Mouse (Mus musculus) ES-Bruce4 (cell line): ENCODE data around the gene Rtl4. TPM values are rescaled to one million over a fixed set of nuclear protein-coding genes. Genes with fewer than 3 reads are reported as not detected.

Experiments
- H3K27ac ChIP-seq: 2 replicates; pipeline ENCODE4 v1.5.1; 2012; ENCODE audit warnings: low read length, inconsistent platforms; ENCODE audit not compliant: insufficient read depth
- H3K27me3 ChIP-seq: 2 replicates; pipeline ENCODE4 v1.6.1; 2012; ENCODE audit warnings: mild to moderate bottlenecking, low read length, inconsistent platforms; ENCODE audit not compliant: control insufficient read depth, poor library complexity, insufficient read depth, severe bottlenecking
- H3K36me3 ChIP-seq: 2 replicates; pipeline ENCODE4 v1.6.1; 2012; ENCODE audit warnings: inconsistent platforms, mild to moderate bottlenecking, low read length, moderate library complexity; ENCODE audit not compliant: control insufficient read depth, poor library complexity, insufficient read depth, severe bottlenecking
- H3K4me1 ChIP-seq: one replicate; pipeline ENCODE4 v1.8.1; 2011; ENCODE audit warnings: low read length; ENCODE audit not compliant: control insufficient read depth, insufficient read depth
- H3K4me3 ChIP-seq: 2 replicates; pipeline ENCODE4 v1.5.1; 2011; ENCODE audit warnings: low read depth, mild to moderate bottlenecking, low read length
- H3K9ac ChIP-seq: 2 replicates; pipeline ENCODE4 v1.6.1; 2012; ENCODE audit warnings: low read depth, mild to moderate bottlenecking, inconsistent platforms; ENCODE audit not compliant: poor library complexity, severe bottlenecking
- H3K9me3 ChIP-seq: replicated peaks from 2 replicates; pipeline ENCODE4 v1.6.1; 2012; ENCODE audit warnings: mild to moderate bottlenecking, low read length, inconsistent platforms; ENCODE audit not compliant: control insufficient read depth, poor library complexity, insufficient read depth, severe bottlenecking
- CTCF ChIP-seq: IDR thresholded peaks from one replicate; pipeline ENCODE4 v1.8.1; 2011; ENCODE audit warnings: low read depth, low read length
- EP300 ChIP-seq: IDR thresholded peaks from 2 replicates; pipeline ENCODE4 v1.6.1; 2011; ENCODE audit warnings: low read depth, low read length; ENCODE audit not compliant: insufficient read depth
- POLR2A ChIP-seq: IDR thresholded peaks from one replicate; pipeline ENCODE4 v1.8.1; 2011; ENCODE audit warnings: low read length; ENCODE audit not compliant: insufficient read depth
- polyA plus RNA-seq: library from polyadenylated mRNA; stranded (reverse); fragments of >200 nt; gene quantifications from 2 replicates; pipeline ENCODE4 v1.2.4, GENCODE M21; 2011; ENCODE audit warnings: low read depth; ENCODE audit not compliant: missing spikeins, insufficient read depth, insufficient read length

Gene Rtl4
- polyA plus RNA-seq, 1 experiment: not detected

- no peaks in the 10 kb centered on the region for H3K9me3 ChIP-seq
- H3K4me1 ChIP-seq: no peaks in the 10 kb centered on the region
- H3K4me3 ChIP-seq: no peak overlapping the region
- TF ChIP-seq EP300 (no peak), CTCF (no peak), POLR2A (no peak)
- H3K36me3 ChIP-seq: no peaks in the 10 kb centered on the region
- H3K27ac ChIP-seq: no peak overlapping the region
- no peak overlapping the region for H3K9ac ChIP-seq
- H3K27me3 ChIP-seq: no peaks in the 10 kb centered on the region
Observed at GRCm38 (mm10) chrX:145089802-145090201, 401.1 kb downstream of the Rtl4 start.

GRCm38 (mm10) chrX:145090360-145090759, 401.7 kb downstream of the Rtl4 start:
- Histone ChIP-seq H3K27me3 (no peaks in the 10 kb centered on the region), H3K36me3 (no peaks in the 10 kb centered on the region), H3K4me1 (no peaks in the 10 kb centered on the region), H3K27ac (no peak overlapping the region), H3K9ac (no peak overlapping the region), H3K4me3 (no peak overlapping the region), H3K9me3 (no peaks in the 10 kb centered on the region)
- TF ChIP-seq EP300 (no peak), POLR2A (no peak), CTCF (no peak)

DNA sequence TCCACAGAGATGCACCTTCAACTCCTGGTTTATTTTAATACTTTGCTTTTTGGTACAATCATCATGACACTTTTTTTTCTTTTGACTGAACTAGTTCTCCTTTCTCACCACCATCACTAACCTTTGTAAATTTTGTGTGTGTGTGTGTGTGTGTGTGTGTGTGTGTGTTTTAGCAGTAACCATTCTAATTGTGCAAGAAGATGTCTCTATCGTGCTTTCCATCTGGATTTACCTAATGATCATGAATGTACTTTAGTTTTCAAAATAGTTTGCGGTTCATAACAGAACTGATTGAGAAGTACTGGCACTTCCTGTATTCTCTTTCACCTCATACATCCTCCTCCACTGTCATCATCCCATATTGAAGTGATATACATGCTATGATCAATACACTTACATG, 402.3 kb downstream of the Rtl4 start:
- H3K9me3 ChIP-seq: no peaks in the 10 kb centered on the region
- no peak overlapping the region for H3K4me3 ChIP-seq
- no peak overlapping the region for H3K9ac ChIP-seq
- no peaks in the 10 kb centered on the region for H3K4me1 ChIP-seq
- TF ChIP-seq POLR2A: no peak
- no peak for TF ChIP-seq CTCF
- no peak for TF ChIP-seq EP300
- no peaks in the 10 kb centered on the region for H3K27me3 ChIP-seq
- no peak overlapping the region for H3K27ac ChIP-seq
- H3K36me3 ChIP-seq: no peaks in the 10 kb centered on the region

Other genes with a start within 250 kb of the Rtl4 start
- 0.28 and 0.50 TPM in 2 replicates for gene Trpc5os, start 232.3 kb upstream of the Rtl4 start, polyA plus RNA-seq
- gene Trpc5, start 727 bp upstream of the Rtl4 start, polyA plus RNA-seq: not detected in 2 replicates